Mouse (Mus musculus) brain, adult 2 months (tissue): ENCODE data around the gene Ankrd34c.

Experiments used
- DNase-seq: peaks from one replicate; pipeline ENCODE4 v3.0.0; 2011; ENCODE audit warnings: low read depth, low spot score

Ankrd34c gene

GRCm38 (mm10) chr9:89738295-89738694 is at the start of gene Ankrd34c:
Ankrd34c (minus strand) TSS chr9:89738475.
- peak; percentile 78 for DNase-seq

GRCm38 (mm10) chr9:89787532-89787931 is 49.3 kb upstream of the Ankrd34c start:
- peak; percentile 35 for DNase-seq

GRCm38 (mm10) chr9:89781395-89781927 is 43.2 kb upstream of the Ankrd34c start:
- no peak for DNase-seq

GRCm38 (mm10) chr9:89779237-89779636 is 41.0 kb upstream of the Ankrd34c start:
- DNase-seq, result no peak

GRCm38 (mm10) chr9:89771153-89771552 is 32.9 kb upstream of the Ankrd34c start:
- DNase-seq, result peak; percentile 80

- DNase-seq, result no peak
These were observed 23.7 kb upstream of the Ankrd34c start for GRCm38 (mm10) chr9:89762017-89762416.

GRCm38 (mm10) chr9:89758569-89758968 is 20.3 kb upstream of the Ankrd34c start:
- DNase-seq, result no peak

- DNase-seq, result peak; percentile 62
These were observed 19.9 kb upstream of the Ankrd34c start for GRCm38 (mm10) chr9:89758139-89758538.

- DNase-seq, result peak; percentile 86
These were observed 19.3 kb upstream of the Ankrd34c start for GRCm38 (mm10) chr9:89757571-89757970.

- no peak for DNase-seq
These were observed 1.8 kb upstream of the Ankrd34c start for GRCm38 (mm10) chr9:89740041-89740440.

- no peak for DNase-seq
These were observed 387 bp downstream of the Ankrd34c start for GRCm38 (mm10) chr9:89737888-89738287.

- DNase-seq, result peak; percentile 43
These were observed 1.2 kb downstream of the Ankrd34c start for GRCm38 (mm10) chr9:89736932-89737705.

- peak; percentile 42 for DNase-seq
These were observed 31.4 kb downstream of the Ankrd34c start for GRCm38 (mm10) chr9:89706906-89707305.

GRCm38 (mm10) chr9:89705197-89705533 is 33.1 kb downstream of the Ankrd34c start:
- DNase-seq, result no peak

- peak; percentile 97 for DNase-seq
These were observed 33.7 kb downstream of the Ankrd34c start, which contains the start of gene Tmed3 for GRCm38 (mm10) chr9:89704265-89705196. Tmed3 (minus strand) TSS chr9:89705068.

- no peak for DNase-seq
These were observed 37.3 kb downstream of the Ankrd34c start for GRCm38 (mm10) chr9:89700910-89701457.

GRCm38 (mm10) chr9:89695143-89695542 is 43.1 kb downstream of the Ankrd34c start:
- no peak for DNase-seq

GRCm38 (mm10) chr9:89693670-89694069 is 44.6 kb downstream of the Ankrd34c start:
- no peak for DNase-seq

GRCm38 (mm10) chr9:89689179-89689578 is 49.1 kb downstream of the Ankrd34c start:
- DNase-seq, result no peak

GRCm38 (mm10) chr9:89687503-89688226 is 50.6 kb downstream of the Ankrd34c start:
- peak; percentile 73 for DNase-seq

GRCm38 (mm10) chr9:89686262-89686661 is 52.0 kb downstream of the Ankrd34c start:
- DNase-seq, result peak; percentile 30
